Mouse (Mus musculus) right cerebral cortex, adult 2 months (tissue): ENCODE measurements around the gene Pms2.

ENCODE experiments used
- DNase-seq, 2 experiments: peaks; one replicate each; pipeline ENCODE4 v3.0.0; 2021 to 2022; ENCODE audit warnings: low spot score in 2 of 2

Pms2 gene

GRCm38 (mm10) chr5:143909417-143910400 lies at the start of gene Pms2, which contains the start of gene Aimp2:
Pms2 (plus strand) TSS chr5:143909964.
Aimp2 (minus strand) TSS chr5:143909847.
- DNase-seq: peak; percentile 97 to 98

GRCm38 (mm10) chr5:143871547-143872169 lies 38.1 kb upstream of the Pms2 start:
- no peak for DNase-seq

GRCm38 (mm10) chr5:143874571-143874970 lies 35.2 kb upstream of the Pms2 start:
- DNase-seq: no peak

- no peak for DNase-seq
Measured at GRCm38 (mm10) chr5:143885274-143885673, 24.5 kb upstream of the Pms2 start.

GRCm38 (mm10) chr5:143890741-143891140 lies 19.0 kb upstream of the Pms2 start:
- no peak for DNase-seq

GRCm38 (mm10) chr5:143892255-143892886 lies 17.4 kb upstream of the Pms2 start:
- peak in 1 of 2 experiments; percentile 24 for DNase-seq

- DNase-seq: no peak
Measured at GRCm38 (mm10) chr5:143893396-143893795, 16.4 kb upstream of the Pms2 start.

- no peak for DNase-seq
Measured at GRCm38 (mm10) chr5:143897635-143898330, 12.0 kb upstream of the Pms2 start, which contains the start of gene Ankrd61. Ankrd61 (minus strand) TSS chr5:143897685.

- no peak for DNase-seq
Measured at GRCm38 (mm10) chr5:143902111-143902510, 7.7 kb upstream of the Pms2 start.

GRCm38 (mm10) chr5:143903813-143904212 lies 6.0 kb upstream of the Pms2 start:
- DNase-seq: no peak

GRCm38 (mm10) chr5:143906429-143906828 lies 3.3 kb upstream of the Pms2 start:
- DNase-seq: peak in 1 of 2 experiments; percentile 24

GRCm38 (mm10) chr5:143908926-143909325 lies 838 bp upstream of the Pms2 start:
- DNase-seq: no peak

- DNase-seq: no peak
Measured at GRCm38 (mm10) chr5:143916221-143916620, 6.5 kb downstream of the Pms2 start.

GRCm38 (mm10) chr5:143917418-143917817 lies 7.7 kb downstream of the Pms2 start:
- DNase-seq: peak in 1 of 2 experiments; percentile 33

- DNase-seq: no peak
Measured at GRCm38 (mm10) chr5:143918120-143918519, 8.4 kb downstream of the Pms2 start.

- no peak for DNase-seq
Measured at GRCm38 (mm10) chr5:143924781-143925452, 15.2 kb downstream of the Pms2 start.

GRCm38 (mm10) chr5:143927875-143928274 lies 18.1 kb downstream of the Pms2 start, which contains the start of gene Gm42421:
Gm42421 (plus strand) TSS chr5:143928175.
- no peak for DNase-seq

GRCm38 (mm10) chr5:143929291-143929690 lies 19.5 kb downstream of the Pms2 start:
- no peak for DNase-seq

GRCm38 (mm10) chr5:143930656-143931055 lies 20.9 kb downstream of the Pms2 start:
- DNase-seq: no peak

GRCm38 (mm10) chr5:143931863-143932580 lies 22.3 kb downstream of the Pms2 start:
- no peak for DNase-seq
